Mouse (Mus musculus): ENCODE data around the gene Fcrla. TPM values are rescaled to one million over a fixed set of nuclear protein-coding genes. Genes with fewer than 3 reads are reported as not detected.
"Not testable (repeated sequence)": the region's sequence is repeated elsewhere in the genome, so short reads cannot be mapped to it uniquely, and the experiment has no call there.

Gene Fcrla
- polyA plus RNA-seq, 1 experiment from 2014 or later: not detected

DNA sequence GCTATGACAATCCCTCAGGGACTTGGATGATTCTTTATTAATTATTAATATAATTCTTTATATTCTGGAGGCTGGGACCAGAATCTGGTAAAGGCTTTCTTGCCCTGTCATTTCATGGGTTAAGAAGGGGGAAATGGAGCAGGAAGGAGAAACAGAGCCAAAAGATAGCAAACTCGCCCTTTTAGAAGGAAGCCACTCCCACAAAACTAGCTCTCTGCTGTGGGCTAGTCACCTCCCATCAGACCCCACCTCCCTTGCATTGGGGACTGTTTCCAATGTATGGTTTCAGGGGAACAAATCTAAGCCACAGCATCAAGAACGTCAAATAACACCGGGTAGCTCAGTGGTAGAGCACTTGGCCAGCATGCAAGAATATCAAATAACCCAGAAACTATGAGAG lies 30.8 kb upstream of the Fcrla start:
- H3K9me3 ChIP-seq: no peaks in the 10 kb centered on the region
- H3K4me1 ChIP-seq: no peaks in the 10 kb centered on the region
- WGBS: 59% methylated on average over 3 of the region's 3 CpGs
- H3K4me3 ChIP-seq: no peak overlapping the region
- no peak overlapping the region for H3K27ac ChIP-seq (replicated peaks)
- no peak for DNase-seq (ENCODE audit: low spot score)
- H3K36me3 ChIP-seq (replicated peaks): no peaks in the 10 kb centered on the region
- H3K27me3 ChIP-seq (replicated peaks; ENCODE audit: low read depth, poor library complexity, severe bottlenecking): no peaks in the 10 kb centered on the region

DNA sequence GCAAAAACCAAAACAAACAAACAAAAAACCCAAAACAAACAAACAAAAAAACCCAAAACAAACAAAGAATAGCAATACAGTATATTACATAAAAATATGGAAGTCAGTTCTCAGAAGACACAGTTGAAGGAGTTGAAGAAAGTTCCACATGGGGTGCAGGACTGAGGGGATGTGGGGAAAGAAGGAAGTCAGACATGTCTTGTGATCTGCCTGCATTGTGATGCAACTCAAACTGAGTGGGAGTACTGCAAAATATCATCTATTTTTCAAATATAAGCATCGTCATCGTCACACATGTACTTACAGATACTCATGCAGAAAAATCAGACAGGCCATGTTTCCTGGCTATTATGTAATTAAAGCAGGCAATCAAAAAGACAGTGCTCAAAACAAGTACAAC lies 25.8 kb upstream of the Fcrla start:
- no peaks in the 10 kb centered on the region for H3K36me3 ChIP-seq (replicated peaks)
- no peak for DNase-seq (ENCODE audit: low spot score)
- H3K9me3 ChIP-seq: no peaks in the 10 kb centered on the region
- no peak overlapping the region for H3K27ac ChIP-seq (replicated peaks)
- whole genome bisulfite sequencing: 87% methylated on average over 2 of the region's 2 CpGs
- no peaks in the 10 kb centered on the region for H3K27me3 ChIP-seq (replicated peaks; ENCODE audit: low read depth, poor library complexity, severe bottlenecking)
- no peak overlapping the region for H3K4me3 ChIP-seq
- H3K4me1 ChIP-seq: no peaks in the 10 kb centered on the region

GRCm38 (mm10) chr1:170950772-170951171 lies 23.4 kb upstream of the Fcrla start:
- Histone ChIP-seq H3K27me3 (replicated peaks; ENCODE audit: low read depth, poor library complexity, severe bottlenecking) (no peaks in the 10 kb centered on the region), H3K27ac (replicated peaks) (no peak overlapping the region), H3K36me3 (replicated peaks) (no peaks in the 10 kb centered on the region), H3K4me3 (no peak overlapping the region), H3K9me3 (peaks cover 4% of the 10 kb centered on the region; the same call in 1 of the 2 replicates), H3K4me1 (no peaks in the 10 kb centered on the region)
- WGBS: 58% methylated on average over 3 of the region's 3 CpGs
- DNase-seq (ENCODE audit: low spot score): no peak

DNA sequence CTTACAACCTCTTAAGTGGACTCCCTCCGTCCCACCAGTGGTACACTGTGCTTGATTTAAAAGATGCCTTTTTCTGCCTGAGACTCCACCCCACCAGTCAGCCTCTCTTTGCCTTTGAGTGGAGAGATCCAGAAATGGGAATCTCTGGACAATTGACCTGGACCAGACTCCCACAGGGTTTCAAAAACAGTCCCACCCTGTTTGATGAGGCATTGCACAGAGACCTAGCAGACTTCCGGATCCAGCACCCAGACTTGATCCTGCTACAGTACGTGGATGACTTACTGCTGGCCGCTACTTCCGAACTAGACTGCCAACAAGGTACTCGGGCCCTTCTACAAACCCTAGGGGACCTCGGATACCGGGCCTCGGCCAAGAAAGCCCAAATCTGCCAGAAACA lies 17.5 kb upstream of the Fcrla start:
- H3K36me3 ChIP-seq (replicated peaks); H3K4me3 ChIP-seq; H3K27ac ChIP-seq (replicated peaks); DNase-seq (ENCODE audit: low spot score); H3K4me1 ChIP-seq; H3K27me3 ChIP-seq (replicated peaks; ENCODE audit: low read depth, poor library complexity, severe bottlenecking): not testable (repeated sequence)
- H3K9me3 ChIP-seq: peaks cover 28% of the 10 kb centered on the region
- 91% methylated on average over 9 of the region's 9 CpGs for WGBS

DNA sequence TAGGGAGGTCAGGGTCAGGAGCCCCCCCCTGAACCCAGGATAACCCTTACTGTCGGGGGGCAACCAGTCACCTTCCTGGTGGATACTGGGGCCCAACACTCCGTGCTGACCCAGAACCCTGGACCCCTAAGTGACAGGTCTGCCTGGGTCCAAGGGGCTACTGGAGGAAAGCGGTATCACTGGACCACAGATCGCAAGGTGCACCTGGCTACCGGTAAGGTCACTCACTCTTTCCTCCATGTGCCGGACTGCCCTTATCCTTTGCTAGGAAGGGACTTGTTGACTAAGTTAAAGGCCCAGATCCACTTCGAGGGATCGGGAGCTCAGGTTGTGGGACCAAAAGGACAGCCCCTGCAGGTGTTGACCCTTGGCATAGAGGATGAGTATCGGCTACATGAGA lies 16.8 kb upstream of the Fcrla start:
- peaks cover 28% of the 10 kb centered on the region for H3K9me3 ChIP-seq
- DNase-seq (ENCODE audit: low spot score): not testable (repeated sequence)
- 97% methylated on average over 9 of the region's 9 CpGs for WGBS

GRCm38 (mm10) chr1:170939255-170939654 lies 11.9 kb upstream of the Fcrla start:
- Histone ChIP-seq H3K9me3 (peaks cover 22% of the 10 kb centered on the region), H3K4me1 (no peaks in the 10 kb centered on the region), H3K27me3 (replicated peaks; ENCODE audit: low read depth, poor library complexity, severe bottlenecking) (no peaks in the 10 kb centered on the region), H3K4me3 (no peak overlapping the region), H3K36me3 (replicated peaks) (no peaks in the 10 kb centered on the region), H3K27ac (replicated peaks) (no peak overlapping the region)
- 89% methylated on average over 12 of the region's 12 CpGs for WGBS
- DNase-seq (ENCODE audit: low spot score): no peak

More for the DNA sequence above, 16.8 kb upstream of the Fcrla start:
- H3K27me3 ChIP-seq (replicated peaks; ENCODE audit: low read depth, poor library complexity, severe bottlenecking); H3K36me3 ChIP-seq (replicated peaks); H3K4me3 ChIP-seq; H3K4me1 ChIP-seq; H3K27ac ChIP-seq (replicated peaks): not testable (repeated sequence)

- Histone ChIP-seq H3K9me3 (no peaks in the 10 kb centered on the region), H3K27me3 (replicated peaks; ENCODE audit: low read depth, poor library complexity, severe bottlenecking) (no peaks in the 10 kb centered on the region), H3K4me3 (no peak overlapping the region), H3K4me1 (no peaks in the 10 kb centered on the region), H3K27ac (replicated peaks) (no peak overlapping the region), H3K36me3 (replicated peaks) (no peaks in the 10 kb centered on the region)
- no peak for DNase-seq (ENCODE audit: low spot score)
- WGBS: 84% methylated on average over 2 of the region's 2 CpGs
Observed at GRCm38 (mm10) chr1:170934383-170934782, 7.0 kb upstream of the Fcrla start.

- no peak overlapping the region for H3K27ac ChIP-seq (replicated peaks)
- no peak overlapping the region for H3K4me3 ChIP-seq
- H3K9me3 ChIP-seq: no peaks in the 10 kb centered on the region
- no peak for DNase-seq (ENCODE audit: low spot score)
- H3K36me3 ChIP-seq (replicated peaks): no peaks in the 10 kb centered on the region
- H3K4me1 ChIP-seq: no peaks in the 10 kb centered on the region
- 91% methylated on average over 1 of the region's 1 CpGs for WGBS
- H3K27me3 ChIP-seq (replicated peaks; ENCODE audit: low read depth, poor library complexity, severe bottlenecking): no peaks in the 10 kb centered on the region
Observed at GRCm38 (mm10) chr1:170933940-170934339, 6.6 kb upstream of the Fcrla start.

DNA sequence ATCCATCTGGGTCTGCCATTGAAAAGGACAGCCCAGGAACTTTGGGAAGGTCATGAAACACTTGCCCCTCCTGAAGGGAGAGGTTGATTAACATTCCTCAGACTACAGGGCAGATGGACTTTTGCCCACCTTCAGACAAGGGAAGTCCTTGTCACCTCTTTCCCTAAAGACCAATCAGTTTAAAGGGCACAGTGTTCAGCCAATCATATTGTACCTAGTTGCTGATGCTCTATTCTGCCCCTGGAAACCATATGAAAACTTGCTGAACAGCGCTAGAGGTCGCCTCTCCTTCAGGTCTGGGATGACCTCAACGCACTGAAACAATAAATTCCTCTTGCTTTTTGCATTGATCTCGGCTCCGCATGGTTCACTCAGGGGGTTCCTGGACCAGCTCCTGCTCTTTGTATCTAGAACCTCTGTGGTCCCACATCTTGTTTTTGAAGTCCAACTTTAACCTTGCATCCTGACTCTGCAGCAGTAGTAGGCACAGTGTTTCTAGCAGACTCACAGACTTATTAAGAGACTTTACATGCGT lies 6.1 kb upstream of the Fcrla start:
- no peaks in the 10 kb centered on the region for H3K9me3 ChIP-seq
- H3K27ac ChIP-seq (replicated peaks): no peak overlapping the region
- no peaks in the 10 kb centered on the region for H3K36me3 ChIP-seq (replicated peaks)
- H3K4me1 ChIP-seq: no peaks in the 10 kb centered on the region
- H3K27me3 ChIP-seq (replicated peaks; ENCODE audit: low read depth, poor library complexity, severe bottlenecking): no peaks in the 10 kb centered on the region
- no peak overlapping the region for H3K4me3 ChIP-seq
- DNase-seq (ENCODE audit: low spot score): no peak
- WGBS: 71% methylated on average over 6 of the region's 6 CpGs

DNA sequence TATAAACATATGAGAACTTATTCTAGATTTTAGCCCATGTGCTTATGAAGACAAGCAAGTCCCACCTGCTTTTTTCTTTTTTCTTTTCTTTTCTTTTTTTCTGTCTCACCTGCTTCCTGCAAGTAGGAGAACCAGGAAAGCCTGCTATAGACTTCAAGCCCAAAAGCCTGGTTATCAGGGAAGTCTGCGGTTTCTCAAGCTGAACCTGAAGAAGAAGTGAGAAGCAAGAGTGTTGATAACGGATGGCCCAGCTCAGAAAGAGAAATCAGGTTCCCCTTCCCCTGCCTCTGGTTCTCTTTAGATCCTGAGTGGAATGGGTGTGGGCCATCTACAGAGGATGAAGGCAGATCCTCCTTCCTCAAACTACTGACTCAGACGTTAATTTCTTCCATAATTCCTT lies 4.7 kb upstream of the Fcrla start:
- WGBS: 78% methylated on average over 3 of the region's 3 CpGs
- Histone ChIP-seq H3K27ac (replicated peaks) (no peak overlapping the region), H3K9me3 (no peaks in the 10 kb centered on the region), H3K4me1 (no peaks in the 10 kb centered on the region), H3K36me3 (replicated peaks) (no peaks in the 10 kb centered on the region), H3K4me3 (no peak overlapping the region), H3K27me3 (replicated peaks; ENCODE audit: low read depth, poor library complexity, severe bottlenecking) (no peaks in the 10 kb centered on the region)
- no peak for DNase-seq (ENCODE audit: low spot score)

- Histone ChIP-seq H3K9me3 (no peaks in the 10 kb centered on the region), H3K4me1 (no peaks in the 10 kb centered on the region), H3K4me3 (no peak overlapping the region), H3K36me3 (replicated peaks) (no peaks in the 10 kb centered on the region), H3K27ac (replicated peaks) (no peak overlapping the region), H3K27me3 (replicated peaks; ENCODE audit: low read depth, poor library complexity, severe bottlenecking) (no peaks in the 10 kb centered on the region)
- DNase-seq (ENCODE audit: low spot score): no peak
- WGBS: 81% methylated on average over 4 of the region's 4 CpGs
Observed at GRCm38 (mm10) chr1:170929245-170929644, 1.9 kb upstream of the Fcrla start.

- H3K27me3 ChIP-seq (replicated peaks; ENCODE audit: low read depth, poor library complexity, severe bottlenecking): no peaks in the 10 kb centered on the region
- H3K4me3 ChIP-seq: no peak overlapping the region
- H3K36me3 ChIP-seq (replicated peaks): no peaks in the 10 kb centered on the region
- DNase-seq (ENCODE audit: low spot score): no peak
- no peaks in the 10 kb centered on the region for H3K9me3 ChIP-seq
- H3K4me1 ChIP-seq: no peaks in the 10 kb centered on the region
- H3K27ac ChIP-seq (replicated peaks): no peak overlapping the region
- WGBS: 76% methylated on average over 2 of the region's 2 CpGs
Observed at GRCm38 (mm10) chr1:170928467-170928866, 1.1 kb upstream of the Fcrla start.

DNA sequence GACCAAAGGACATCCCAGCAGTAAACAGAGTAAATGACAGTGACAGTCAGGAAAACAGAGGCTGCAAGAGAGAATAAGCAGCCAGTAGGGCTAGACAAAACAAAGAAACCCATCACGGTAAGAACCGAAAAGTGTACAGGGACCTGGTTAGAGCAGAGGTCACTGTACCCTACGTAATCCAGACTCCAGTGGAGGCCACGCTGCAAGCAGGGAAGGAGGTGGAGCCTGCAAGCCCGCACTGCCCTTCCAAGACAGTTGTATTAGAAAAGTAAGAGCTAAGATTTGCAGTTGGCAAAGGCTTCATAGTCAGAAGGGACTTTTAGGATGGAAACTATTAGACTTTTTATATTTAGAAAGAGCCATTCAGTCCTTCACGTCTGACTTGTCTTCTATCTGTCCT lies 442 bp downstream of the Fcrla start:
- H3K4me3 ChIP-seq: no peak overlapping the region
- H3K4me1 ChIP-seq: no peaks in the 10 kb centered on the region
- no peaks in the 10 kb centered on the region for H3K9me3 ChIP-seq
- H3K27me3 ChIP-seq (replicated peaks; ENCODE audit: low read depth, poor library complexity, severe bottlenecking): no peaks in the 10 kb centered on the region
- no peaks in the 10 kb centered on the region for H3K36me3 ChIP-seq (replicated peaks)
- 60% methylated on average over 6 of the region's 6 CpGs for WGBS
- no peak overlapping the region for H3K27ac ChIP-seq (replicated peaks)
- DNase-seq (ENCODE audit: low spot score): no peak

DNA sequence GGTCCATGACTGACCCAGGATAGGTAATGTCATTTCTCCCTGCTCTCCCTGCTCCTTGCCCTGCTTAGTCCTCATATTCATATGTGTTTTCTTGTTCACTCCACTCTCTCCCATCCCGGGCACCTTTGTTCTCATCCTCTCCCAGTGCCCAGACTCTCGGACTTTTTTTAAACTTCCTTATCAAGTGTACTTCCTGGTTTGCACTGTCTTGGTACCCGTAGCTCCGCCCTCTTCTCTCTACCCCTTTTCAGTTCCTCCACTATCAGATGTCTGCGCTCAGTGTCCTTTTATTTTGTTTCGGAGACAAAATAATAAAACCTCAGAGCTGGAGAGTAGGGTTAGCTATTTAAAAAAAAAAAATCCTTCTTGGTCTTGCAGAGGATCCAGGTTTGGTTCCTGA lies 2.9 kb downstream of the Fcrla start:
- no peak for DNase-seq (ENCODE audit: low spot score)
- Histone ChIP-seq H3K36me3 (replicated peaks) (no peaks in the 10 kb centered on the region), H3K4me3 (no peak overlapping the region), H3K27ac (replicated peaks) (no peak overlapping the region), H3K9me3 (no peaks in the 10 kb centered on the region), H3K4me1 (no peaks in the 10 kb centered on the region), H3K27me3 (replicated peaks; ENCODE audit: low read depth, poor library complexity, severe bottlenecking) (no peaks in the 10 kb centered on the region)
- 86% methylated on average over 6 of the region's 6 CpGs for WGBS

Measured in embryonic facial prominence, embryonic 10.5 days (tissue).